Mouse (Mus musculus): ENCODE results near the gene Vstm2l. TPM values are rescaled to one million over a fixed set of nuclear protein-coding genes. Genes with fewer than 3 reads are reported as not detected.
A peak's percentile ranks its signal among the peaks of the same experiment; 100 is the strongest.

The Vstm2l gene
- polyA plus RNA-seq, 1 experiment from 2014 or later: 42.9 TPM

GRCm38 (mm10) chr2:157913204-157913636, 1.2 kb upstream of the Vstm2l start:
- Histone ChIP-seq H3K4me2 (peak overlapping the region; percentile 87), H3K4me1 (peaks cover 59% of the 10 kb centered on the region), H3K9ac (replicated peaks) (peak overlapping the region; percentile 30; the same call in 1 of the 2 replicates), H3K9me3 (replicated peaks) (no peaks in the 10 kb centered on the region), H3K27ac (replicated peaks) (peak overlapping the region; percentile 63), H3K4me3 (replicated peaks) (peak overlapping the region; percentile 69), H3K36me3 (no peaks in the 10 kb centered on the region), H3K27me3 (replicated peaks) (peaks cover 20% of the 10 kb centered on the region; the same call in 1 of the 2 replicates)
- 1% methylated on average over 16 of the region's 16 CpGs for WGBS
- no peak for ATAC-seq (ENCODE audit: low FRiP score)

GRCm38 (mm10) chr2:157913705-157914104, 748 bp upstream of the Vstm2l start:
- no peaks in the 10 kb centered on the region for H3K9me3 ChIP-seq (replicated peaks)
- WGBS: 12% methylated on average over 4 of the region's 4 CpGs
- H3K4me1 ChIP-seq: peaks cover 64% of the 10 kb centered on the region
- peak overlapping the region; percentile 69 for H3K4me3 ChIP-seq (replicated peaks)
- H3K36me3 ChIP-seq: no peaks in the 10 kb centered on the region
- H3K27ac ChIP-seq (replicated peaks): peak overlapping the region; percentile 63
- peak; percentile 49; the same call in 1 of the 2 replicates for ATAC-seq (ENCODE audit: low FRiP score)
- peak overlapping the region; percentile 87 for H3K4me2 ChIP-seq
- peak overlapping the region; percentile 30; the same call in 1 of the 2 replicates for H3K9ac ChIP-seq (replicated peaks)
- H3K27me3 ChIP-seq (replicated peaks): peaks cover 20% of the 10 kb centered on the region; the same call in 1 of the 2 replicates

- Histone ChIP-seq H3K4me3 (replicated peaks) (peak overlapping the region; percentile 69), H3K9ac (replicated peaks) (peak overlapping the region; percentile 75), H3K4me1 (peaks cover 77% of the 10 kb centered on the region), H3K9me3 (replicated peaks) (no peaks in the 10 kb centered on the region), H3K27me3 (replicated peaks) (peaks cover 20% of the 10 kb centered on the region; the same call in 1 of the 2 replicates), H3K36me3 (no peaks in the 10 kb centered on the region), H3K4me2 (peak overlapping the region; percentile 87), H3K27ac (replicated peaks) (peak overlapping the region; percentile 91)
- WGBS: 25% methylated on average over 43 of the region's 43 CpGs
- peak; percentile 23; the same call in 1 of the 2 replicates for ATAC-seq (ENCODE audit: low FRiP score)
These were observed 550 bp downstream of the Vstm2l start for GRCm38 (mm10) chr2:157914889-157915517.

GRCm38 (mm10) chr2:157918529-157918928, 4.1 kb downstream of the Vstm2l start:
- Histone ChIP-seq H3K9ac (replicated peaks) (0 out of 2 replicates have a peak overlapping the region, but pooled peaks have one; percentile 8), H3K27ac (replicated peaks) (no peak overlapping the region; the same call in 1 of the 2 replicates), H3K4me2 (peak overlapping the region; percentile 87), H3K4me1 (peaks cover 88% of the 10 kb centered on the region), H3K27me3 (replicated peaks) (peaks cover 20% of the 10 kb centered on the region; the same call in 1 of the 2 replicates), H3K36me3 (no peaks in the 10 kb centered on the region), H3K4me3 (replicated peaks) (peak overlapping the region; percentile 21), H3K9me3 (replicated peaks) (no peaks in the 10 kb centered on the region)
- no peak for ATAC-seq (ENCODE audit: low FRiP score)
- 9% methylated on average over 10 of the region's 10 CpGs for WGBS

GRCm38 (mm10) chr2:157921551-157921950, 7.1 kb downstream of the Vstm2l start:
- no peak overlapping the region for H3K9ac ChIP-seq (replicated peaks)
- peaks cover 87% of the 10 kb centered on the region for H3K4me1 ChIP-seq
- WGBS: 55% methylated on average over 7 of the region's 7 CpGs
- ATAC-seq (ENCODE audit: low FRiP score): no peak
- no peak overlapping the region for H3K4me3 ChIP-seq (replicated peaks)
- no peaks in the 10 kb centered on the region for H3K27me3 ChIP-seq (replicated peaks)
- no peaks in the 10 kb centered on the region for H3K36me3 ChIP-seq
- H3K4me2 ChIP-seq: peak overlapping the region; percentile 87
- 0 out of 2 replicates have a peak overlapping the region, but pooled peaks have one; percentile 45 for H3K27ac ChIP-seq (replicated peaks)
- no peaks in the 10 kb centered on the region for H3K9me3 ChIP-seq (replicated peaks)

GRCm38 (mm10) chr2:157923406-157923805, 9.0 kb downstream of the Vstm2l start:
- peak overlapping the region; percentile 87 for H3K4me2 ChIP-seq
- peaks cover 87% of the 10 kb centered on the region for H3K4me1 ChIP-seq
- ATAC-seq (ENCODE audit: low FRiP score): no peak
- no peaks in the 10 kb centered on the region for H3K36me3 ChIP-seq
- WGBS: 4% methylated on average over 7 of the region's 7 CpGs
- no peaks in the 10 kb centered on the region for H3K9me3 ChIP-seq (replicated peaks)
- no peak overlapping the region for H3K4me3 ChIP-seq (replicated peaks)
- peak overlapping the region; percentile 49 for H3K27ac ChIP-seq (replicated peaks)
- 0 out of 2 replicates have a peak overlapping the region, but pooled peaks have one; percentile 11 for H3K9ac ChIP-seq (replicated peaks)
- no peaks in the 10 kb centered on the region for H3K27me3 ChIP-seq (replicated peaks)

- H3K4me2 ChIP-seq: no peak overlapping the region
- no peak overlapping the region for H3K9ac ChIP-seq (replicated peaks)
- no peak overlapping the region for H3K27ac ChIP-seq (replicated peaks)
- H3K9me3 ChIP-seq (replicated peaks): no peaks in the 10 kb centered on the region
- no peaks in the 10 kb centered on the region for H3K36me3 ChIP-seq
- 77% methylated on average over 5 of the region's 5 CpGs for WGBS
- ATAC-seq (ENCODE audit: low FRiP score): no peak
- peaks cover 84% of the 10 kb centered on the region for H3K4me1 ChIP-seq
- no peaks in the 10 kb centered on the region for H3K27me3 ChIP-seq (replicated peaks)
- no peak overlapping the region for H3K4me3 ChIP-seq (replicated peaks)
These were observed 10.1 kb downstream of the Vstm2l start for GRCm38 (mm10) chr2:157924504-157924903.

GRCm38 (mm10) chr2:157926502-157926901, 12.0 kb downstream of the Vstm2l start:
- no peak overlapping the region for H3K4me3 ChIP-seq (replicated peaks)
- H3K27me3 ChIP-seq (replicated peaks): no peaks in the 10 kb centered on the region
- no peak overlapping the region for H3K9ac ChIP-seq (replicated peaks)
- ATAC-seq (ENCODE audit: low FRiP score): no peak
- no peaks in the 10 kb centered on the region for H3K9me3 ChIP-seq (replicated peaks)
- 0 out of 2 replicates have a peak overlapping the region, but pooled peaks have one; percentile 4 for H3K4me2 ChIP-seq
- H3K4me1 ChIP-seq: peaks cover 72% of the 10 kb centered on the region
- H3K27ac ChIP-seq (replicated peaks): peak overlapping the region; percentile 65
- 23% methylated on average over 7 of the region's 7 CpGs for WGBS
- no peaks in the 10 kb centered on the region for H3K36me3 ChIP-seq

- H3K27ac ChIP-seq (replicated peaks): peak overlapping the region; percentile 65
- H3K9me3 ChIP-seq (replicated peaks): no peaks in the 10 kb centered on the region
- H3K4me2 ChIP-seq: peak overlapping the region; percentile 34; the same call in 1 of the 2 replicates
- no peaks in the 10 kb centered on the region for H3K27me3 ChIP-seq (replicated peaks)
- H3K9ac ChIP-seq (replicated peaks): no peak overlapping the region
- no peak overlapping the region for H3K4me3 ChIP-seq (replicated peaks)
- peaks cover 67% of the 10 kb centered on the region for H3K4me1 ChIP-seq
- WGBS: 31% methylated on average over 3 of the region's 3 CpGs
- no peaks in the 10 kb centered on the region for H3K36me3 ChIP-seq
- ATAC-seq (ENCODE audit: low FRiP score): no peak
These were observed 12.5 kb downstream of the Vstm2l start for GRCm38 (mm10) chr2:157926927-157927326.

GRCm38 (mm10) chr2:157927397-157927796, 12.9 kb downstream of the Vstm2l start:
- Histone ChIP-seq H3K27me3 (replicated peaks) (no peaks in the 10 kb centered on the region), H3K36me3 (no peaks in the 10 kb centered on the region), H3K9ac (replicated peaks) (no peak overlapping the region; the same call in 1 of the 2 replicates), H3K4me2 (peak overlapping the region; percentile 34), H3K9me3 (replicated peaks) (no peaks in the 10 kb centered on the region), H3K4me1 (peaks cover 63% of the 10 kb centered on the region), H3K27ac (replicated peaks) (peak overlapping the region; percentile 65), H3K4me3 (replicated peaks) (no peak overlapping the region)
- peak; percentile 43; the same call in 1 of the 2 replicates for ATAC-seq (ENCODE audit: low FRiP score)
- WGBS: 35% methylated on average over 20 of the region's 20 CpGs

GRCm38 (mm10) chr2:157927815-157928214, 13.4 kb downstream of the Vstm2l start:
- H3K4me1 ChIP-seq: peaks cover 59% of the 10 kb centered on the region
- 11% methylated on average over 2 of the region's 2 CpGs for WGBS
- H3K9me3 ChIP-seq (replicated peaks): no peaks in the 10 kb centered on the region
- no peak overlapping the region for H3K4me3 ChIP-seq (replicated peaks)
- no peak overlapping the region; the same call in 1 of the 2 replicates for H3K9ac ChIP-seq (replicated peaks)
- H3K4me2 ChIP-seq: peak overlapping the region; percentile 34
- H3K27ac ChIP-seq (replicated peaks): peak overlapping the region; percentile 65
- no peaks in the 10 kb centered on the region for H3K27me3 ChIP-seq (replicated peaks)
- H3K36me3 ChIP-seq: no peaks in the 10 kb centered on the region
- no peak for ATAC-seq (ENCODE audit: low FRiP score)

- Histone ChIP-seq H3K27me3 (replicated peaks) (no peaks in the 10 kb centered on the region; the same call in 1 of the 2 replicates), H3K27ac (replicated peaks) (no peak overlapping the region), H3K4me2 (no peak overlapping the region), H3K36me3 (peaks cover 21% of the 10 kb centered on the region), H3K9ac (replicated peaks) (no peak overlapping the region), H3K4me3 (replicated peaks) (no peak overlapping the region), H3K9me3 (replicated peaks) (no peaks in the 10 kb centered on the region), H3K4me1 (peaks cover 33% of the 10 kb centered on the region)
- no peak for ATAC-seq (ENCODE audit: low FRiP score)
- WGBS: 83% methylated on average over 4 of the region's 4 CpGs
These were observed 18.2 kb downstream of the Vstm2l start for GRCm38 (mm10) chr2:157932655-157933054.

Measured in neural tube, embryonic 15.5 days (tissue).